Mouse (Mus musculus) c-Kit-positive CD71-positive TER-119-positive erythroid progenitor cells, embryonic 14.5 days (primary cell): Measurements from ENCODE around the gene Cebpa.

ENCODE experiments used
- DNase-seq: peaks from one replicate; pipeline ENCODE4 v3.0.0-alpha.2; 2013; ENCODE audit warnings: low spot score

Cebpa gene

DNA sequence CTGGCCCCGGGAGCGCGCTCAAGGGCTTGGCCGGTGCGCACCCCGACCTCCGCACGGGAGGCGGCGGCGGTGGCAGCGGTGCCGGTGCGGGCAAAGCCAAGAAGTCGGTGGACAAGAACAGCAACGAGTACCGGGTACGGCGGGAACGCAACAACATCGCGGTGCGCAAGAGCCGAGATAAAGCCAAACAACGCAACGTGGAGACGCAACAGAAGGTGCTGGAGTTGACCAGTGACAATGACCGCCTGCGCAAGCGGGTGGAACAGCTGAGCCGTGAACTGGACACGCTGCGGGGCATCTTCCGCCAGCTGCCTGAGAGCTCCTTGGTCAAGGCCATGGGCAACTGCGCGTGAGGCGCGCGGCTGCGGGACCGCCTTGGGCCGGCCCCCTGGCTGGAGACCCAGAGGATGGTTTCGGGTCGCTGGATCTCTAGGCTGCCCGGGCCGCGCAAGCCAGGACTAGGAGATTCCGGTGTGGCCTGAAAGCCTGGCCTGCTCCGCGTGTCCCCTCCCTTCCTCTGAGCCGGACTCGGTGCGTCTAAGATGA lies 1.1 kb downstream of the Cebpa start:
- no peak for DNase-seq

DNA sequence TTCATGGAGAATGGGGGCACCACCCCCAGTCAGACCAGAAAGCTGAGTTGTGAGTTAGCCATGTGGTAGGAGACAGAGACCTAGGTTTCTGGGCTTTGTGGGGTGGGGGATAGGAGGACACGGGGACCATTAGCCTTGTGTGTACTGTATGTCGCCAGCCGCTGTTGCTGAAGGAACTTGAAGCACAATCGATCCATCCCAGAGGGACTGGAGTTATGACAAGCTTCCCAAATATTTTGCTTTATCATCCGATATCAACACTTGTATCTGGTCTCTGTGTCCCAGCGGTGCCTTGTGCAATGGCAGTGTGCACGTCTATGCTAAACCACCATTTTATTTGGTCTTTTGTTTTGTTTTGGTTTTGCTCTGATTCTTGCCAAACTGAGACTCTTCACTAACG lies 2.1 kb downstream of the Cebpa start:
- no peak for DNase-seq

DNA sequence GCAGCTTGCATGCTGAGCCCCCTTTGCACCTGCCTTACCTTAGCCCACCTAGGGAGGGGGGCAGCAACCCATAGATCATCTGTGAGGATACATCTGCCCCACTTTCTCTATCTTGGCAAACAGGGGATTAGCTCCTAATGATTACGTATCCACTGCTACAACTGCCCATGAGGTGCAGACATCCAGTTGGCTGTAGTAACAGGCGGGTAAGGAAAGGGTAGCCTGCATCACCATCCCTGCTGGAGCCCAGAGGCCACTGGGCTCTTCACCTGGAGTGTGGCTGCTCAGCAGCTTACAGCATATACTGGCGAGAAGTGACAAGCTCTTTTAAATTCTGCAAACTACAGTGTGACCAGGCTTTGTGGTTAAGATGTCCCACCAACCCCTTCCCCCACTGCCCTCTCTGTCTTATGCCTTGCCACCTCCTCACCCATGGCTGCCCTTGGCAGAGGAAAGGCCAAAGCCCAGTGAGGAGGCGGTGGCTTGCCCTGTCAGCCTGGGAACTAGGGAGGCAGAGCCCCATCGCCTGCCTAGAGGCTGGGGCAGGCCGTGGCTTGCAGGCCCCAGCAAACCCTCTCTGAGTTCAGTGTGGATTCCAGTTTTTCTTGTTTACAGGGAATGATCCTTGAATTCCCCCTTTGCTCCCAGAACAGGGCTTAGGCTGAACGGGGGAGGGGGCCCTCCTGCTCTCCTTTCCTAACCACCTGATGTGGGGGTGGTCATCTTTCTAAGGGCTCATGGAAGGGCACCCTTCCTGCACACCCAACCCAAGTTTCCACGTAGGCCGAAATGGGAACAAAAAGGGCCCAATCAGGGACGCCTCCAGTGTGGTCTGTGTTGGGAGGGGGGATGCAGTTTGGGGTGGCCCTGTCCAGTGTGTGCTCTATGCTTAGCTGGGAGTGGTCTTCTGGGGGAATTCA lies 3.6 kb downstream of the Cebpa start:
- no peak for DNase-seq

DNA sequence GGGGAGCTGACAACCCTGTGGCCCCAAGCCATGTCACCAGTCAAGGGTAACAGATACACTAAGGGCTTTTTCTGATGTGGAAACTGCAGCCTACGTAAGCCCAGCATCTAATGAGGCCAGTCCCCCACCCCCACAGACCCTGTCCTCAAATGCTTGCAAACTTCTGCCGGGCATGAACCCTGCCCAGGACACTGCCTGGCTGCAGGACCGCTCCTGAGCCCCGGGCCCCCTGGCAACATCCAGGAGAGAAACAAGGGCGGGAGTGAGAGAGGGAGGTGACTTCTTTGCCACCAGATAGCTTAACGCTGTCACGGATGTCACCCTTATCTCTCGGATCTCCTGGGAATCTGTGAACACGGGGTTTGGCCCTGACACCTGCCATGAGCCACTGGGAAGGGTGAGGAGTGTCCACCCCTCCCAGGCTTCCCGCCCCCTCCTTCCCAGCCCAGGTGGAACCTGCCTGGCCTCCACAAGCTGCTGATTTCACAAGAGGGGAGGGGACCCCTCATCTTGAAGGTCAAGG lies 4.4 kb downstream of the Cebpa start:
- no peak for DNase-seq

DNA sequence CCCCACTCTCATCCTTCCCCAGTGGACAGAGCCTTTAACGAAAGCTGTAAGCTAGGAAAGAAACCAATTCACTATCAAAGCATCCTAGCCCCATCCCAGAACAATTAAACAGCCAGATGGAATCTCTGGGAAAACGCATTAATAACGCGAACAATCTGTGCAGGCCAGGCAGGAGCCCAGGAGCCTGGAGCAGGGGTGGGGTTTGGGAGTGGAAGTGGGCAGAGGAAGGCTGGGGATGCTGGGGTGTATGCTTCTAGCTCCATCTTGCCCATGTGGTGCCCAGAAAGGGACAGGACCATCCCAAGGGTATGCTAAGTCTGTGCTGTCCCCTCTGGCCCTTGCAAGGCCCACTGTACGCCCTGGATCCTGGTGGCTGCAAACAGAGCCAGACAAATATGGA lies 5.1 kb downstream of the Cebpa start:
- no peak for DNase-seq

DNA sequence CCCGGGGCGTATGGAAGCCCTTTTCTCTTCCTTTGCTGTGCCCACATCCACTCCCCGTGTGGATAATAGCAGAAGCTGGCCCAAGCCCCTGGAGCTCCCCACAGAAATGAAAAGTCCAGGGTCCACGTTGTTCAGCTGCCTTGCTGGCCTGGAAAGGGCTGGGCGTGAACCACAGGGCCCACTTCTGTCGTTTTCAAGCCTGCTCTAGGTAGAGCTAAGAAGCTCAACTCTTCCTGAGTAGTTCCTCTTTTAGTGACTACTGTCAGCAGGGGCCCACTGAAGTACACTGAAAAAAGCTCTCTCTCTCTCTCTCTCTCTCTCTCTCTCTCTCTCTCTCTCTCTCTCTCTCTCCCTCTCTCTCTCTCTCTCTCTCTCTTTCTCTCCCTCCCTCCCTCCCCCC lies 5.7 kb downstream of the Cebpa start:
- DNase-seq, result no peak

DNA sequence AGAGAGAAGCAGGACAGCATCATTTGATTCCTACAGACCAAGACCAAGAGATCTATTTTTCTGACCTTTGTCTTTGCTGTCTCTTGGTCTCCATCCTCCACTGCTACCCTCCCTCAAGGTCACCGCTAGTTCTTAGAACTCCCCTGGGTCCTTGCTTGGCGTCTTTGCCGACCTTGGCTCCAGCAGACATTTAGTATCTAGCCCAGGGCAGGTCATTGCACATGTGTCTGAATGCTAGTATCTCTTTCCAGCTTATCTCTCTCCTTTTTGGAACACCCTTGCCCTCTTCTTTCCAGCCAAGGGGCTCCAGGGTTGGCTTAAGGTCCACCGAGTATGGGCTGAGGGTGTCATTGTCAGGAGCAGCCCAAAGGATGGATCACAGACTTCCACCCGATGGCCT lies 6.9 kb downstream of the Cebpa start:
- no peak for DNase-seq

DNA sequence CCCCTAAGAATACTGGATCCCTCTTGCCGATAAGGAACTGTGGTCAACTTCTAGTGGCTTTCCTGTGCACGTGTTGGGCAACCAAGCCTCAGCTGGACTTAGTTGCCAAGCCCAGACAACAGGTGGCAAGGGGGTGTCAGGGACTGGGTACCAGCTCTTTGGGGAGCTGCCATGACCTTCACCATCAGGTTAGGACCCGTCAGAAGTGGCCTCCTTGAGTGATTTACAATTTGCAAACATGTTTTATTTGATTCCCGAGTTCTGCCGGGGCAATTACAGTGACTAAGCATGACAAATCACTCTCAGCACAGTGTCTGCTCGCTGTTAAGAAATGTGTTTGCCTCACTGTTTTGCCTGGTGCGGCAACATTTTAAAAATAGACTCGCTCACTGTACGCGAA lies 7.9 kb downstream of the Cebpa start:
- no peak for DNase-seq

DNA sequence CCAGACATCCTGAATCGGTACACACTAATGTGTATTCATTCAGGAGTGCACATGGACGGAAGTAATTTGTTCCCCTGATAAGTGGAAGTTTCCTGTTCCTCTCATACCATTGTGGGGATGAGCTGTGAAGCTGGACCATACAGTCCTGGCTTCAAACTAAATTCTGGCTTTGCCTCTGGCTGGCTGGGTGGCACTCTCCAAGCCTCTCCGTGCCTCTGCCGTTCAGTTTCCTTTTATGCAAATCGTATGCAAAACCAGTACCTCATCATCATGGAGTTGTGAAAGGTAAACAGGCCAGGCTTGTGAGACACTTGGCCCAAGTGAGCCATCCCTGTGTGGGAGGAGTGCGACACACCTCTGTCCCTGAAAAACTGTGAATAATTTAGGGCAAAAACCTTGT lies 8.6 kb downstream of the Cebpa start:
- DNase-seq, result no peak

DNA sequence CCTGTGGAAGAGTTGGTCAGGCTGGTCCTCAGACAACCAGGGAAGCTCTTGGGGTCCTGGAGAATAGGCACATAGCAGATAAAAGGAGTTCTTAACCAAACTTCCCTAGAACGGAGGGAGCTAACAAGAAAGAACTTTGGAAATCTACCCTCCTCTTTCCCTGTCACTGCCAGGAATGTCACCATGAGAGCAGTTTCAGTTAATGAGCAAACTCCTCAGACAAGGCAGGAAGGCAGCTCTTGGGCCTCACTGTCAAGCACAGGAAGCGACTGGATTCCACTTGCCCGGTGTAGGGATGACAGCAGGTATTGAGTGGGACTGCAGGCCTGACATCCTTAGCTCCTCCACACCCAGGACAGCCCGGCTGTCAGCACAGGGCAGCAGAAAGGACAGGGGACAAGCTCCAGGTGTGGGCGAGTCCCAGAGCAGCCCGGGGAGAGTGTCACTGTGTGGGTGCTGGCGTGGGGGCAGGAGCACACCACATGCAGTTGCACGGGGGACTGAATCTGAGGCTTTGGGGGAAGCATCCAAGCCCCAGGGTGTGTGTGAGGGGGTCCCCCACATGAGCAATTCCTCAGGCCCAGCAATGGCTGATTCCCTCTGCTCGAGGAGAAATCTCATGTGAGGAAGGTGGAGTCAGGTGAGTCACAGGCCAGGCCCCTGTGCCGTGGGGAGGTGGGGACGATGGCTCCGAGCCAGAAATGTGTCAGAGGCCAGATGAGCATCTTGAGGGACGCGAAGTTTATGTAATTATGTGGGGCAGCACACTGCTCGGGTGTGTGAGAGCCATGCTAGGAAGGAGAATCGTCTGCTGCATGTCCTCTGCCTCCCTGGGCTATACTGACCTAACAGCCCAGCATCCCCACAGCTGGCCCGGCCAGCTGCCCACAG lies 9.8 kb downstream of the Cebpa start:
- no peak for DNase-seq

DNA sequence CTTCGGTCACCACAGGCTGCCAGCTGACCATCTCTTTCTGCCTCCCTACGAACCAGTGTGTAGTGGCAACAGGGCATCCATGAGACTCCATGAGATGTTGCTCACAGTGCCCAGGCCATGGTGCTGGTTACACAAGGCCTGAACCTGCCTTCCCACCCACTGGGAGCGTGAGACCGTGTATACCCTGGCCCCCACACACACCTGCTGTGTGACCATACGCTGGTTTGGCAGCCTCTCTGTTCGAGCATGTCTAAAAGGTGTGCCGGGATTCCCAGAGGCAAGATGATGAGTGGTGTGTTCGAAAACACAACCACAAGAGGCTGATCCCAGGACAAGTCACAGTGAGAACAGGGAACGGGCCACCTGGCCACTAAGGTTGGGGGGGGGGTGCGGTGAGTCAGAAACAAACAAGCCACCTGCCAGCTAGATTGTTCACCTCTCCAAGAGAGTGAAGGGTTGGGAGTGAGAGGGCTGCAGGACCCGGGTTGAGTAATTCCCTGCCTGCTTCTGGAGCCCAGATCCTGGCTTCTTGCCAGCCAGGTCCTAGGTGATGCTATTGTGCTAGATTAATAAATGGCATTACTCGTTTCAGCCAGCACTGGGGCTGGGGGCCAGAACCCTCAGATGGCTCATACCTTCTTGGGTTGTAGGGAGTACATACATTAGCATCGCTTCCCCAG lies 11.1 kb downstream of the Cebpa start:
- DNase-seq, result no peak

DNA sequence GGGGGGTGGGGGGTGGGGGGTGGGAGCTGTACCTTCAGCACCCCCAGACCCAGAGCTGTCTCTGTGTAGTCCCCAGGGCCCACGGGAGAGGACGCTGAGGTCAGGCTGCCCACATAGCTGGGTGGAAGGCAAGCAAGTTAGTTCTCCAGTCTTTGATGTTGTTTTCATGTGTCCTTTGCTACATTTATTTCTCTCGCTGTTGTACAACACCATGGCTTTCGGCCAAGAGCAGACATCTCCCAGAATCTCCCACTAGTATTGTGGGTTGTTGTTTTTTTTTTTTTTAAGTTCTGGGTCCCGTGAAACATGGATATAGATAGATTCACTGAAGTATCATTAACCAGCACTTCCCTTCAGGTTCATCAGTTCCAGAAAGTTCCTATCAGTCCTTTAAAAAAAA lies 11.8 kb downstream of the Cebpa start:
- DNase-seq, result no peak

DNA sequence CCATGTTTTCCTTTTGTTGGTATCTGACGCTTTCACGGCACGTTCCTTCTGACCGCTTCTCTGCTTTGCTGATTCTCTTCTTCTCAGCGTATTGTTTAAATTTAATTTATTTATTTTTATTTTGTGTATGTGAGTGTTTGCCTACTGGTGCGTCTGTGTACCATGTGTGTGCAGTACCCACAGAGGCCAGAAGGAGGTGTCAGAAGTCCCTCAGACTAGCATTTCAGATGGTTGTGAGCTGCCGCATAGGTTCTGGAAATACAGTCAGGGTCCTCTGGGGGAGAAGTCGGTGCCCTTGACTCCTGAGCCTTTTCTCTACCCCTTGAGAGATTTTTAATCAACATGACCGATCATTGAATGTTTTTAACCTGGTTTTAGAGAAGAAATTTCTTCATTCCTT lies 12.5 kb downstream of the Cebpa start:
- no peak for DNase-seq

DNA sequence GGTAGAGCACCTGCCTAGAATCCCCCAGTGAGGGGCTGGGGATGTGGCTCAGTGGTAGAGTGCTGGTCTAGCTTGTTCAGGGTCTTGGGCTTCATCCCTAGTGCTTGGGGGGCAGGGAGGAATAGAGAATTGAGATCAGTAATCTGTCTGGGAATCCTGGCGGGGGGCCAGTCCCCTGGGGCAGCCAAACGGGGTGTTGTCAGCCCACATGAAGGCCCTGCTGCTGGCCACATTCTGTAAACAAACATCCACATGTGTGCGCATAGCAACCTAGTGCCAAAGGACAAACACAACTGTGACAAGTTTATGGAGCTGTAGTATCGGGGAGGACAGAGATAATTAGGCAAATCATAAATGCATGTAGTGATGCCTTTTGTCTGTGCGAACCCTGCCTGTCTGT lies 15.5 kb downstream of the Cebpa start:
- DNase-seq, result no peak

DNA sequence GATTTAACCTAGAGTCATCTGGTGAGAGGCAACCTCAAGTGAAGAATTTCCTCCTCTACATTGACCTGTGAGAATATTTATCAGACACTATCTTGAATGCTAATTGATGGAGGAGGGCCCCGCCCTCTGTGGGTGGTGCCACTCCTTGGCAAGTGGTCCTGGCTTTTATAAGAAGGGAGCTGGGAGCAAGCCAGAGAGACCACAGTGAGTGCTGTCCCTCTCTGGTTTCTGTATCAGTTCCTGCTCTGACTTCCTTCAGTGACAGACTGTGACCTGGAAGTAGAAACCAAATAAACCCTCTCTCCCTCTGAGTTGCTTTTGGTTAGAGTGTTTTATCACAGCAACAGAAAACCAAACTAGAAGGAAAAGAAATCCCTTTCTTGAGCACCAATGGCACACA lies 18.4 kb downstream of the Cebpa start:
- DNase-seq, result no peak

DNA sequence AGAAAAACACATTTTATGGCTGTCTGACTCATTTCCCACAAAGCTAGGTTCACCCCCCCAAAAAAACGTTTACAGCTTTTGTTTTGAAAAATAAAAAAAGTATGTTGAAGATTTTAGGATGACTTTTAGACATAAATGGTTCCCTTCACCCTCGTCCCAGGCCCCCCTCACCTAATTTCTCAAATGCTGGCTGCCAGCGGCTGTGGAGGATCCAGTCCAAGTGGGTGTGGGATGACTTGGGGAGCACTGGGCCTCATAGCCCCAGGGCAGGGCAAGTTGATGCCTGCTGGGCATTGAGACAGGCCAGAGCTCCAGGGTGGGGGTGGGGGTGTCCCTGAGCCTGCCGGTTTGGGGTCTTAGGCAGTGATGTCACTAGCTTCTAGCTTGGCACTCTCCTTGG lies 19.4 kb downstream of the Cebpa start:
- no peak for DNase-seq

DNA sequence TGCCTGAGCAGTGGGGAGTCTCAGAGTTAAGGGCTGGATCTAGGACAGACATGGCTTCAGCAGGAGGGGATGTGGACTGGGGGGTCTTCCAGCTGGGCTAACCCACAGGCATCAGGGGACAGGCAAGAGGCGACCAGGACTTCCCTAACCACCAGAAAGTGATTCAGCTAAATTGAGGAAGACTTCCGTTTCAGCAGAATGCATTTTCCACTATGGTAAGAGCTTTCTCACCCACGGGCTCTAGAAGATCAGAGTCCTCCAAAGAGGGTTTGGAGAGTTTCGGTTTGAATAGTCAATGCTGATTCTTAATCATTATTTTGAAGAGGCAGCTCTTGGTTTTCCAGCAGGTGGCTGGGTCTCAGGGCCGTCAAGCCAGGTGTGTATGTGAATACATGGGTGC lies 20.8 kb downstream of the Cebpa start:
- no peak for DNase-seq

DNA sequence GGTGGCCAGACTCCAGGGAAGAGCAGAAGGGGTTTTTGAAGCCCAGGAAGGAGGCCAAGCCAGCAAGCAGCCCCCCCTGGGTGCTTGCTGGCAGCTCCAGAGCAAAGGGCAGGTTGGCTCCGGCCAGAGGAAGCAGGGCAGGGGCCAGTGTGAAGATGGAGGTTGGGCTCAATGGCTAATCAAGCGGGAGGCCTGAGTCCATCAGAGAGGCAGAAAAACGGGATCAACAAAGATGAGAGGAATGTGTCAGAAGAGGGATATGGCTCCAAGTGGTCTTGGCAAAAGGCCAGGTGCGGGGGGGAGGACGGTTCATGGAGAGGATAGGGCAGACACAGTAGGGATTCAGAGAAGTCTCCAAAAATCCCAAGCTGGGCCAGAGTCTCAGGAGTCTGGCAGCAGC lies 22.4 kb downstream of the Cebpa start:
- DNase-seq, result no peak

DNA sequence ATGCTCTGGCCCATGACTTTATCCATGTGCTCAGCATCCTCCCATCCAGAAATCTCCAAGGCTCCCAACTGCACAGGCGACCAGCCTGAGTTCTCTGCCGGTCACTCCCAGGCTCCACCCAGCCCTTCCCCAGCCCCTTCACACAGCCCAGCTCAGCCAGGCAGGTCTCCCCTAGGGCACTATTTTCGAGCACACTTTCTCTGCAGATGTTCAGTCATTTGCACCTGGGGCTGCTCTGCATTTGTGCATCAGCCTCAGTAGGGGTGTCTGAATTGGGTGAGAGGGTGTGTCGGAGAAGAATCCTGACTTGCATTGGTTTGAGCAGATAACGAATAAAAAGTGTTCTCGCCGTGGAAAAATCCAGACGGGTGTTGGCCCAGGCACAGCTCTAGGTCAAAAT lies 23.4 kb downstream of the Cebpa start:
- no peak for DNase-seq

DNA sequence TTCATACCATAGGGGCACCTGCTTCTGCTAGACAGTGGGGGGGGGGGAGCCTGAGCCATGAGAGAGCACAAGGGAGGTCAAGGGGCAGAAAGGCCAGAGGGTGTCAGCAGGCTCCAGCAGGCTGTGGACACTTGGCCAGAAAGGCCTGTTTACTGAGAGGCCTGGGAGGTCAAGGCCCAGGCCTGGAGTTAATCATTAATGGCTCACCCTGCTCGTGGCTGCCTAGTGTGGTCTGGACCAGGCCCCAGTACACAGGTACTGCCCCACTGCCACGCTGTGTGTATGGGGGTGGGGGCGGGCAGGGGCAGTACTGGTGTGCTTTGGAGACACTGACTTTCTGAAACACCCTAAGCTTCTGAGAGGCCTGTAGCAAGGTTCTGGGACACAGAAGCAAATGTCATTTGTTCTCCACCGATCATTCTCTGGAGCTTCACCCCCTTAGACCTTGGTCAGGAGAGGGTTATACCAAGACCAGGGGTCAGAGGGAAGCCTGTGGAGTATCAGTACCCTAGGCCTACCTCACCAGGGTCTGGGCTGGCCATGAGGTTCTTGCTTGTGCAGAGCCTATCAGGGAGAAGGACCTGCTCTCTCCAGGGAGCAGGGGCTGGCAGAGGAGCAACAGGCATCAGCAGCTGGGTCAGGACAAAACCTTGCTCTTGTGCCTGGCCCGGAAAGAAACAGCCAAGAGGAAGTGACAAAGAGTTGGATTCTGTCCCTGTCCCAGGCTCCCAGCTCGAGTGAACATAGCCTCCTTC lies 24.9 kb downstream of the Cebpa start:
- no peak for DNase-seq

DNA sequence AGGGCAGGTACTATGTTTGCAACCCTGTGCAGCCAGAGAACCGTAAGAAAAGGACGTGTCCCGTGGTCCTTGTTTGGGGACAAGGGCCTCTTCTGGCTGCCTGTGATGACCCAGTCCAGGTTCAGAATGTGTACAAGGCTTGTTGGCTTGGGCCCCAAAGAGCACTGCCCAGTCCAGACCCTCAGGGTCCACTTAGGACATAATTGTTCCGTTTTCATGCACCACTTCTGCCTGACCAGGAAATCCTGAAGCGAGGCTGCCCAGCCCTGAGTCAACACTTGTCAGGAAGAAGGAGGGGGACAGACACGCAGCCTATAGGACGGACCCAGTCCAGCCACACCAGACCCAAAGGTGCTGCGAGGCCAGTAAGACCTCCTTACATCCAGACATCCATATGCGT lies 26.0 kb downstream of the Cebpa start:
- no peak for DNase-seq
